Mouse (Mus musculus) olfactory bulb, adult 2 months (tissue): Measurements from ENCODE around the gene Bex1.

Experiments
- CTCF ChIP-seq: fragments of 200-500 bp; IDR thresholded peaks from 2 replicates; pipeline ENCODE4 v1.5.1; 2012; ENCODE audit warnings: low read depth, mild to moderate bottlenecking, low read length, moderate library complexity; ENCODE audit not compliant: insufficient read depth
- POLR2A ChIP-seq: fragments of 200-500 bp; IDR thresholded peaks from 2 replicates; pipeline ENCODE4 v1.6.1; 2012; ENCODE audit warnings: mild to moderate bottlenecking, low read depth, low read length, moderate library complexity; ENCODE audit not compliant: insufficient read depth

GRCm38 (mm10) chrX:136196873-136197272 is 18.4 kb downstream of the Bex1 start:
- no peak for TF ChIP-seq CTCF
- no peak for TF ChIP-seq POLR2A
